Mouse (Mus musculus) midbrain, embryonic 16.5 days (tissue): ENCODE measurements around the gene Mcfd2. TPM values are rescaled to one million over a fixed set of nuclear protein-coding genes. Genes with fewer than 3 reads are reported as not detected.
A peak's percentile ranks its signal among the peaks of the same experiment; 100 is the strongest.

ENCODE experiments used
- ATAC-seq: fragments of 200-750 bp; cut with Nextera tagmentation; 2 replicates; pipeline ENCODE4 v1.8.0; 2017; ENCODE audit warnings: moderate TSS enrichment
- H3K27ac ChIP-seq: fragments of 300-500 bp; sonication (generic); 2 replicates; pipeline ENCODE4 v1.5.1; 2014; ENCODE audit warnings: mild to moderate bottlenecking, low read length, mixed read lengths
- H3K27me3 ChIP-seq: fragments of 300-500 bp; sonication (generic); 2 replicates; pipeline ENCODE4 v1.6.1; 2014; ENCODE audit warnings: low read depth, low read length, mixed read lengths; ENCODE audit not compliant: control insufficient read depth, insufficient read depth
- H3K36me3 ChIP-seq: fragments of 300-500 bp; sonication (generic); 2 replicates; pipeline ENCODE4 v1.6.1; 2014; ENCODE audit warnings: mild to moderate bottlenecking, low read length, moderate library complexity, mixed read lengths; ENCODE audit not compliant: control insufficient read depth, insufficient read depth
- H3K4me1 ChIP-seq: fragments of 300-500 bp; sonication (generic); 2 replicates; pipeline ENCODE4 v1.6.1; 2014; ENCODE audit warnings: mild to moderate bottlenecking, low read length, mixed read lengths; ENCODE audit not compliant: control insufficient read depth, insufficient read depth
- H3K4me2 ChIP-seq: fragments of 300-500 bp; sonication (generic); 2 replicates; pipeline ENCODE4 v1.6.1; 2014; ENCODE audit warnings: mild to moderate bottlenecking, low read length, mixed read lengths
- H3K4me3 ChIP-seq: fragments of 300-500 bp; sonication (generic); 2 replicates; pipeline ENCODE4 v1.5.1; 2014; ENCODE audit warnings: low read depth, mild to moderate bottlenecking, low read length, moderate library complexity, mixed read lengths
- H3K9ac ChIP-seq: fragments of 300-500 bp; sonication (generic); 2 replicates; pipeline ENCODE4 v1.6.1; 2014; ENCODE audit warnings: low read depth, low read length, mixed read lengths
- H3K9me3 ChIP-seq: fragments of 300-500 bp; sonication (generic); replicated peaks from 2 replicates; pipeline ENCODE4 v1.6.1; 2014; ENCODE audit warnings: mild to moderate bottlenecking, low read length, mixed read lengths; ENCODE audit not compliant: control insufficient read depth, poor library complexity, severe bottlenecking
- WGBS: fragments of 180-500 bp; shearing (Covaris S2); extraction: QIAGEN DNeasy Blood & Tissue Kit; methylation state at CpG from one replicate; pipeline ENCODE4 v1.1.7; 2014; 5-methylcytosine and 5-hydroxymethylcytosine counted together
- polyA plus RNA-seq: library from polyadenylated mRNA; unstranded; fragments of >200 nt; fragmentation: Nextera tagmentation; extraction: Ambion mirVana; gene quantifications from 2 replicates; pipeline ENCODE4 v1.2.1, GENCODE M21; 2015

Gene Mcfd2
- polyA plus RNA-seq, 1 experiment from 2014 or later = 48.1 TPM

- Histone ChIP-seq H3K9ac (no peak overlapping the region), H3K4me3 (no peak overlapping the region), H3K27me3 (peaks cover 29% of the 10 kb centered on the region), H3K4me1 (peaks cover 19% of the 10 kb centered on the region), H3K27ac (no peak overlapping the region), H3K36me3 (no peaks in the 10 kb centered on the region), H3K4me2 (peak overlapping the region; percentile 78; the same call in 1 of the 2 replicates), H3K9me3 (no peaks in the 10 kb centered on the region)
- no peak for ATAC-seq
- 63% methylated on average over 7 of the region's 7 CpGs for WGBS
Observed at GRCm38 (mm10) chr17:87284482-87285040, 18.8 kb upstream of the Mcfd2 start.

- H3K9me3 ChIP-seq = no peaks in the 10 kb centered on the region
- peaks cover 29% of the 10 kb centered on the region for H3K27me3 ChIP-seq
- H3K36me3 ChIP-seq = no peaks in the 10 kb centered on the region
- 6% methylated on average over 21 of the region's 21 CpGs for WGBS
- peak overlapping the region; percentile 22; the same call in 1 of the 2 replicates for H3K9ac ChIP-seq
- H3K4me2 ChIP-seq = peak overlapping the region; percentile 78
- H3K4me3 ChIP-seq = peak overlapping the region; percentile 71
- peaks cover 19% of the 10 kb centered on the region for H3K4me1 ChIP-seq
- no peak for ATAC-seq
- no peak overlapping the region for H3K27ac ChIP-seq
Observed at GRCm38 (mm10) chr17:87283755-87284481, 18.2 kb upstream of the Mcfd2 start.

- ATAC-seq = peak; percentile 69
- H3K27me3 ChIP-seq = peaks cover 29% of the 10 kb centered on the region
- H3K9me3 ChIP-seq = no peaks in the 10 kb centered on the region
- peak overlapping the region; percentile 78 for H3K4me2 ChIP-seq
- H3K36me3 ChIP-seq = no peaks in the 10 kb centered on the region
- under 1% methylated on average over 51 of the region's 56 CpGs for WGBS
- H3K4me3 ChIP-seq = peak overlapping the region; percentile 71
- H3K27ac ChIP-seq = peak overlapping the region; percentile 76
- peak overlapping the region; percentile 68 for H3K9ac ChIP-seq
- peaks cover 19% of the 10 kb centered on the region for H3K4me1 ChIP-seq
Observed at GRCm38 (mm10) chr17:87283055-87283754, 17.5 kb upstream of the Mcfd2 start.

- Histone ChIP-seq H3K27ac (peak within 1 kb of the TSS; percentile 76), H3K9ac (peak within 1 kb of the TSS; percentile 68), H3K36me3 (no peaks in the 10 kb centered on the region), H3K27me3 (peaks cover 29% of the 10 kb centered on the region), H3K4me3 (peak within 1 kb of the TSS; percentile 71), H3K4me2 (peak within 1 kb of the TSS; percentile 78), H3K4me1 (peaks cover 17% of the 10 kb centered on the region), H3K9me3 (no peaks in the 10 kb centered on the region)
- peak; percentile 93 for ATAC-seq
- WGBS = 0% methylated on average over 32 of the region's 38 CpGs
Observed at GRCm38 (mm10) chr17:87282706-87283053, 16.9 kb upstream of the Mcfd2 start, which contains the start of gene Ttc7. TSS of gene Ttc7 (plus strand) at chr17:87282886.

- peak overlapping the region; percentile 71 for H3K4me3 ChIP-seq
- peak; percentile 78 for ATAC-seq
- H3K27me3 ChIP-seq = peaks cover 28% of the 10 kb centered on the region
- WGBS = 0% methylated on average over 44 of the region's 44 CpGs
- H3K9ac ChIP-seq = peak overlapping the region; percentile 68
- peak overlapping the region; percentile 78 for H3K4me2 ChIP-seq
- no peaks in the 10 kb centered on the region for H3K9me3 ChIP-seq
- H3K36me3 ChIP-seq = no peaks in the 10 kb centered on the region
- H3K4me1 ChIP-seq = peaks cover 17% of the 10 kb centered on the region
- peak overlapping the region; percentile 76 for H3K27ac ChIP-seq
Observed at GRCm38 (mm10) chr17:87282007-87282705, 16.4 kb upstream of the Mcfd2 start.

- Histone ChIP-seq H3K9ac (no peak overlapping the region), H3K27me3 (0 out of 2 replicates have a peak, but pooled peaks cover 2% of the 10 kb centered on the region), H3K36me3 (no peaks in the 10 kb centered on the region), H3K4me3 (no peak overlapping the region), H3K4me1 (no peaks in the 10 kb centered on the region; the same call in 1 of the 2 replicates), H3K4me2 (no peak overlapping the region), H3K9me3 (no peaks in the 10 kb centered on the region), H3K27ac (no peak overlapping the region)
- WGBS = 62% methylated on average over 15 of the region's 15 CpGs
- no peak for ATAC-seq
Observed at GRCm38 (mm10) chr17:87275363-87276341, 9.9 kb upstream of the Mcfd2 start.

- no peaks in the 10 kb centered on the region for H3K27me3 ChIP-seq
- no peaks in the 10 kb centered on the region for H3K9me3 ChIP-seq
- H3K36me3 ChIP-seq = no peaks in the 10 kb centered on the region
- WGBS = 68% methylated on average over 6 of the region's 6 CpGs
- H3K4me3 ChIP-seq = no peak overlapping the region
- peaks cover 10% of the 10 kb centered on the region for H3K4me1 ChIP-seq
- no peak overlapping the region for H3K27ac ChIP-seq
- ATAC-seq = no peak
- H3K4me2 ChIP-seq = no peak overlapping the region
- no peak overlapping the region for H3K9ac ChIP-seq
Observed at GRCm38 (mm10) chr17:87269454-87269853, 3.7 kb upstream of the Mcfd2 start.
